8 mouse cellular contexts compared by ENCODE assay signal in the genomic region with DNA sequence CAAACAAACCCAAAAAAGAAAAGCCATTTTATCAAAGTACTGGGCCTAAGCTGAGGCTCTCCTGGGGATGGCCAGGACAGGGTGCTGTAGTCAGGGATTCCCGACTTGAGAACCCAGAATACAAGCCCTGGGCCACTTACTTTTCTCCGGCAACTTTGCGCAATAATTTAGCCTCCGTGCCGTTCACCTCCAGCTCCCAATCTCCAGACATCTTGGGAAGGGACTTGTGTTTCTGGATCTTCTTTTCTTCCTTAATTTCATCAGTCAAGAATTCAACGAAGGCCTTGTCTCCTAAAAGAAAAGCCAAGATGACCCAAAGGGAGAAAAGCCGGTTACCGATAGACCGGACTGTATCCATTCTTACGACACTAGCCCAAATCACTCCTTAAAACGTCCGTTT. TPM values are rescaled to one million over a fixed set of nuclear protein-coding genes. Genes with fewer than 3 reads are reported as not detected.
DNase-seq lines count a peak whose midpoint lies in the region; ATAC-seq and TF ChIP-seq lines count a peak whose summit lies in the region.

No protein-coding gene starts in this region.

- peak overlapping the region; percentile 92 for H3K9ac ChIP-seq in limb, embryonic 15.5 days
- H3K9ac ChIP-seq in stomach, postnatal 0 days (ENCODE audit: low read length) = peak overlapping the region; percentile 91

- H3K4me1 ChIP-seq in thymus, adult 2 months (replicated peaks; ENCODE audit: control insufficient read depth, insufficient read depth, low read length) = peaks cover 6% of the 10 kb centered on the region; the same call in 1 of the 2 replicates
- peaks cover 14% of the 10 kb centered on the region for H3K4me1 ChIP-seq in limb, embryonic 15.5 days
- H3K4me1 ChIP-seq in stomach, postnatal 0 days (replicated peaks; ENCODE audit: control insufficient read depth, insufficient read depth) = no peaks in the 10 kb centered on the region

- ATAC-seq in limb, embryonic 15.5 days (ENCODE audit: insufficient number of reproducible peaks, low FRiP score, low TSS enrichment, low read depth) = no peak
- no peak for ATAC-seq in stomach, postnatal 0 days (ENCODE audit: low FRiP score, low TSS enrichment)

- no peak for TF ChIP-seq POLR2A in thymus, adult 2 months (IDR thresholded peaks at IDR 0.05; ENCODE audit: control insufficient read depth, extremely low read depth, insufficient read depth, low read length, poor library complexity)

- no peak for TF ChIP-seq CTCF in thymus, adult 2 months (IDR thresholded peaks at IDR 0.05; ENCODE audit: borderline replicate concordance, control insufficient read depth, extremely low read depth, insufficient read depth, low read length, poor library complexity)
- TF ChIP-seq CTCF in stomach, postnatal 0 days (IDR thresholded peaks at IDR 0.05; ENCODE audit: low read depth) = no peak

- DNase-seq in embryo, embryonic 10.5 days (ENCODE audit: low spot score) = peak; percentile 1
- DNase-seq in embryo, embryonic 11 days = no peak
- DNase-seq in thymus, adult 2 months = no peak
- no peak for DNase-seq in thymus, postnatal 36 days
- DNase-seq in stomach, postnatal 0 days (ENCODE audit: low spot score) = no peak
- no peak for DNase-seq in left cerebral cortex, adult 18-20 months (ENCODE audit: low spot score in 2 of 2)
- no peak for DNase-seq in embryo, embryonic 9.5 days (ENCODE audit: extremely low spot score)

- H3K4me2 ChIP-seq in limb, embryonic 15.5 days = peak overlapping the region; percentile 52
- H3K4me2 ChIP-seq in stomach, postnatal 0 days (replicated peaks; ENCODE audit: low read depth) = peak overlapping the region; percentile 77

- WGBS in thymus, adult 2 months = 8% methylated on average over 12 of the region's 12 CpGs
- WGBS in limb, embryonic 15.5 days = 5% methylated on average over 12 of the region's 12 CpGs
- 7% methylated on average over 12 of the region's 12 CpGs for WGBS in stomach, postnatal 0 days

- no peak for TF ChIP-seq EP300 in stomach, postnatal 0 days (optimal IDR thresholded peaks at IDR 0.05)

- no peak overlapping the region for H3K27ac ChIP-seq in thymus, adult 2 months (ENCODE audit: control insufficient read depth, insufficient read depth, low read length)
- no peak overlapping the region for H3K27ac ChIP-seq in limb, embryonic 15.5 days
- no peak overlapping the region for H3K27ac ChIP-seq in stomach, postnatal 0 days (replicated peaks)

- H3K4me3 ChIP-seq in thymus, adult 2 months (ENCODE audit: control insufficient read depth, insufficient read depth, low read length) = peak overlapping the region; percentile 22; the same call in 1 of the 2 replicates
- H3K4me3 ChIP-seq in limb, embryonic 15.5 days = peak overlapping the region; percentile 100
- peak overlapping the region; percentile 93 for H3K4me3 ChIP-seq in stomach, postnatal 0 days (ENCODE audit: low read depth, low read length)

- H3K36me3 ChIP-seq in thymus, adult 2 months (ENCODE audit: control insufficient read depth, insufficient read depth, low read length) = peaks cover 31% of the 10 kb centered on the region
- peaks cover 69% of the 10 kb centered on the region for H3K36me3 ChIP-seq in limb, embryonic 15.5 days
- peaks cover 21% of the 10 kb centered on the region for H3K36me3 ChIP-seq in stomach, postnatal 0 days (ENCODE audit: control insufficient read depth, insufficient read depth, low read length)

- no peaks in the 10 kb centered on the region for H3K9me3 ChIP-seq in limb, embryonic 15.5 days
- H3K9me3 ChIP-seq in stomach, postnatal 0 days (ENCODE audit: control insufficient read depth, low read length) = no peaks in the 10 kb centered on the region

- H3K27me3 ChIP-seq in thymus, adult 2 months (ENCODE audit: control insufficient read depth, insufficient read depth, low read length) = no peaks in the 10 kb centered on the region
- no peaks in the 10 kb centered on the region for H3K27me3 ChIP-seq in limb, embryonic 15.5 days
- no peaks in the 10 kb centered on the region for H3K27me3 ChIP-seq in stomach, postnatal 0 days (ENCODE audit: control insufficient read depth, insufficient read depth, low read length)

RNA-seq across cellular contexts. Expression of gene C1qbp, which starts 0.8 kb away (rescaled TPM):
- polyA plus RNA-seq in thymus, adult 2 months (2012; rRNA removed) = 132 and 253 TPM in 2 replicates
- 197 and 200 TPM in 2 replicates for polyA plus RNA-seq in limb, embryonic 15.5 days (2015; fragmentation: Nextera tagmentation; extraction: Ambion mirVana)
- polyA plus RNA-seq in stomach, postnatal 0 days (2015; fragmentation: Nextera tagmentation; extraction: Ambion mirVana) = 168 and 175 TPM in 2 replicates
- total RNA-seq in left cerebral cortex, adult 18-20 months (2021) = 10 to 100 TPM; 96.4 to 97.1 TPM

RNA-seq across cellular contexts. Expression of gene Rpain, which starts 12.0 kb away (rescaled TPM):
- 45.5 and 63.5 TPM in 2 replicates for polyA plus RNA-seq in thymus, adult 2 months (2012; rRNA removed)
- 69.1 and 71.5 TPM in 2 replicates for polyA plus RNA-seq in limb, embryonic 15.5 days (2015; fragmentation: Nextera tagmentation; extraction: Ambion mirVana)
- 39.9 and 42.2 TPM in 2 replicates for polyA plus RNA-seq in stomach, postnatal 0 days (2015; fragmentation: Nextera tagmentation; extraction: Ambion mirVana)
- total RNA-seq in left cerebral cortex, adult 18-20 months (2021) = 10 to 100 TPM; 39.6 to 42.2 TPM

RNA-seq across cellular contexts. Expression of gene Nup88, which starts 12.3 kb away (rescaled TPM):
- polyA plus RNA-seq in thymus, adult 2 months (2012; rRNA removed) = 49.4 and 50.2 TPM in 2 replicates
- 103 and 115 TPM in 2 replicates for polyA plus RNA-seq in limb, embryonic 15.5 days (2015; fragmentation: Nextera tagmentation; extraction: Ambion mirVana)
- 54.4 and 56.4 TPM in 2 replicates for polyA plus RNA-seq in stomach, postnatal 0 days (2015; fragmentation: Nextera tagmentation; extraction: Ambion mirVana)
- total RNA-seq in left cerebral cortex, adult 18-20 months (2021) = 10 to 100 TPM; 52.0 to 52.5 TPM

RNA-seq across cellular contexts. Expression of gene Dhx33, which starts 22.2 kb away (rescaled TPM):
- polyA plus RNA-seq in thymus, adult 2 months (2012; rRNA removed) = 26.4 and 28.4 TPM in 2 replicates
- polyA plus RNA-seq in limb, embryonic 15.5 days (2015; fragmentation: Nextera tagmentation; extraction: Ambion mirVana) = 15.9 and 17.1 TPM in 2 replicates
- polyA plus RNA-seq in stomach, postnatal 0 days (2015; fragmentation: Nextera tagmentation; extraction: Ambion mirVana) = 5.1 and 5.4 TPM in 2 replicates
- total RNA-seq in left cerebral cortex, adult 18-20 months (2021) = 10 to 100 TPM; 25.9 to 27.0 TPM

RNA-seq across cellular contexts. Expression of gene Mis12, which starts 37.4 kb away (rescaled TPM):
- polyA plus RNA-seq in thymus, adult 2 months (2012; rRNA removed) = 8.6 and 10.0 TPM in 2 replicates
- 40.8 and 43.3 TPM in 2 replicates for polyA plus RNA-seq in limb, embryonic 15.5 days (2015; fragmentation: Nextera tagmentation; extraction: Ambion mirVana)
- polyA plus RNA-seq in stomach, postnatal 0 days (2015; fragmentation: Nextera tagmentation; extraction: Ambion mirVana) = 15.0 and 16.5 TPM in 2 replicates
- 10 to 100 TPM; 20.4 to 20.8 TPM for total RNA-seq in left cerebral cortex, adult 18-20 months (2021)

Comparison
In these comparisons a context has a peak if more than half of its experiments do, and no peak if none do; other contexts are left out.
1. H3K4me3 ChIP-seq: peak in every context shown above with its lines; median percentile 100 in limb, embryonic 15.5 days; 93 in stomach, postnatal 0 days; 22 in thymus, adult 2 months.